In the genomic region with DNA sequence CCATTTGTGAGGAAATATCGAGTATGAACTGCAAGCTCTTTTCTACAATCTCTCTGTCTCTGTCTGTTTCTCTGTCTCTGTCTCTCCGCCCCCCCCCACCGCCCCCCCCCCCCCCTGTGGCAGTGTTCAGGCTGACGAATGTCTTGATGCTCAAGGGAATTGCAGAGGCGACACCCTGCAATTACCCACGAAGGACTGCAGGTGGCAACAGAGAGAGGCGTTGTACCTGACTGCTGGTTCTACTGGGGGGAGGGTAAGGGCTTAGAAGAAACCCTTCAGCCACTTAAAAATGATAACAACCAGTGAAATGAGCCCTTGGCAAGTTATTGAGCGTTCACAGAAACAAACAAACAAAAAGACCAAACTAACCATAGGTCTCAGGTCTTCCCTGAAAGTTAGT, we compare ENCODE assay signal across 8 mouse cellular contexts. TPM values are rescaled to one million over a fixed set of nuclear protein-coding genes. Genes with fewer than 3 reads are reported as not detected.
DNase-seq lines count a peak whose midpoint lies in the region; ATAC-seq and TF ChIP-seq lines count a peak whose summit lies in the region.

No protein-coding gene starts in this region.

- POLR2A ChIA-PET in Patski (lab: Charles Lee): no interaction called here

- no peak overlapping the region for H3K9ac ChIP-seq in liver, embryonic 11.5 days (ENCODE audit: low read depth, low read length)

- in situ Hi-C loops in Patski (cut with MboI; ENCODE audit: low pct_unique_long_range_greater_than_20kb): no loop called here

- CTCF ChIA-PET in Patski (lab: Charles Lee): interaction anchor here (0.7 to 1.3 kb wide), 3 partner anchors 11 to 313 kb away, joined by 3 to 5 read pairs (median 4); no protein-coding TSS in a partner anchor

- no peak overlapping the region for H3K4me2 ChIP-seq in liver, embryonic 11.5 days

- H3K27ac ChIP-seq in liver, embryonic 11.5 days (ENCODE audit: low read depth, low read length): no peak overlapping the region
- H3K27ac ChIP-seq in testis, adult 2 months (ENCODE audit: control insufficient read depth, insufficient read depth, low read depth, low read length): no peak overlapping the region

- no peak for TF ChIP-seq POLR2A in lung, adult 2 months (IDR thresholded peaks at IDR 0.05; ENCODE audit: borderline replicate concordance, extremely low read depth, low read depth, low read length)
- TF ChIP-seq POLR2A in testis, adult 2 months (IDR thresholded peaks at IDR 0.05; ENCODE audit: control insufficient read depth, low read depth, low read length): no peak

- no peak overlapping the region for H3K4me3 ChIP-seq in liver, embryonic 11.5 days (ENCODE audit: low read depth, low read length)
- no peak overlapping the region for H3K4me3 ChIP-seq in lung, adult 2 months (replicated peaks; ENCODE audit: extremely low read depth, low read depth, low read length)
- no peak overlapping the region for H3K4me3 ChIP-seq in testis, adult 2 months (ENCODE audit: control insufficient read depth, low read depth, low read length)

- H3K9me3 ChIP-seq in liver, embryonic 11.5 days (ENCODE audit: control insufficient read depth, low read length): no peaks in the 10 kb centered on the region

- 6% methylated on average over 7 of the region's 8 CpGs for WGBS in liver, embryonic 11.5 days
- 8% methylated on average over 8 of the region's 8 CpGs for WGBS in lung, adult 2 months

- peak; percentile 65 for TF ChIP-seq CTCF in Patski (IDR thresholded peaks at IDR 0.05)
- TF ChIP-seq CTCF in lung, adult 2 months (IDR thresholded peaks at IDR 0.05; ENCODE audit: insufficient read depth, low read length): peak; percentile 78
- peak; percentile 88; the same call in 1 of the 2 replicates for TF ChIP-seq CTCF in testis, adult 2 months (IDR thresholded peaks at IDR 0.05; ENCODE audit: control insufficient read depth, insufficient read depth, insufficient replicate concordance, low read depth, low read length)

- DNase-seq in liver (peak; percentile 47), Patski (ENCODE audit: low read depth, low spot score) (no peak)
- DNase-seq in liver, embryonic 11.5 days (ENCODE audit: low spot score): no peak
- DNase-seq in cerebellum, adult 9-11 months: peak; percentile 9
- DNase-seq in kidney, adult 9 months: peak; percentile 82
- DNase-seq in lung, adult 2 months: peak; percentile 27

- no peaks in the 10 kb centered on the region for H3K36me3 ChIP-seq in liver, embryonic 11.5 days (ENCODE audit: control insufficient read depth, insufficient read depth, low read length)
- no peaks in the 10 kb centered on the region for H3K36me3 ChIP-seq in testis, adult 2 months (ENCODE audit: control insufficient read depth, insufficient read depth, low read length)

- no peak for ATAC-seq in liver, embryonic 11.5 days (replicated peaks; ENCODE audit: low FRiP score)
- ATAC-seq in Patski: no peak
- ATAC-seq in monocyte, adult 5-6 weeks (replicated peaks; ENCODE audit: insufficient number of reproducible peaks, low FRiP score, low TSS enrichment, poor library complexity, severe bottlenecking): no peak; the same call in 1 of the 2 replicates

- no peaks in the 10 kb centered on the region for H3K27me3 ChIP-seq in liver, embryonic 11.5 days (replicated peaks; ENCODE audit: control insufficient read depth, insufficient read depth, low read length)
- H3K27me3 ChIP-seq in Patski: peaks cover 14% of the 10 kb centered on the region
- H3K27me3 ChIP-seq in testis, adult 2 months (ENCODE audit: control insufficient read depth, insufficient read depth, low read length): no peaks in the 10 kb centered on the region

- no peaks in the 10 kb centered on the region for H3K4me1 ChIP-seq in liver, embryonic 11.5 days (replicated peaks; ENCODE audit: control insufficient read depth, insufficient read depth, low read length)
- H3K4me1 ChIP-seq in lung, adult 2 months (ENCODE audit: control insufficient read depth, insufficient read depth, low read length): no peaks in the 10 kb centered on the region
- peaks cover 2% of the 10 kb centered on the region; the same call in 1 of the 2 replicates for H3K4me1 ChIP-seq in testis, adult 2 months (ENCODE audit: control insufficient read depth, insufficient read depth, low read length)

RNA-seq across cellular contexts. Expression of a gene that starts 11.5 kb away (rescaled TPM):
- 3.8 and 4.8 TPM in 2 replicates for polyA plus RNA-seq in liver, embryonic 11.5 days (2014; fragmentation: Nextera tagmentation; extraction: Ambion mirVana)
- polyA plus RNA-seq in Patski (2021): 0.10 TPM
- 1.7 and 18.7 TPM in 2 replicates for polyA plus RNA-seq in lung, adult 2 months (2012; rRNA removed)
- 0.08 and 0.17 TPM in 2 replicates for polyA plus RNA-seq in testis, adult 2 months (2012; rRNA removed)
- total RNA-seq in monocyte, adult 5-6 weeks (2017): 8.2 to 9.6 TPM (median 9.0 TPM) in 3 replicates

RNA-seq across cellular contexts. Expression of a gene that starts 22.7 kb away (rescaled TPM):
- polyA plus RNA-seq in liver, embryonic 11.5 days (2014; fragmentation: Nextera tagmentation; extraction: Ambion mirVana): not detected in 2 replicates
- polyA plus RNA-seq in Patski (2021): not detected
- not detected in 2 replicates for polyA plus RNA-seq in lung, adult 2 months (2012; rRNA removed)
- not detected in 2 replicates for polyA plus RNA-seq in testis, adult 2 months (2012; rRNA removed)
- not detected in 3 replicates for total RNA-seq in monocyte, adult 5-6 weeks (2017)

RNA-seq across cellular contexts. Expression of a gene that starts 35.1 kb away (rescaled TPM):
- 0.15 and 0.17 TPM in 2 replicates for polyA plus RNA-seq in liver, embryonic 11.5 days (2014; fragmentation: Nextera tagmentation; extraction: Ambion mirVana)
- not detected for polyA plus RNA-seq in Patski (2021)
- 0.24 and 0.97 TPM in 2 replicates for polyA plus RNA-seq in lung, adult 2 months (2012; rRNA removed)
- polyA plus RNA-seq in testis, adult 2 months (2012; rRNA removed): 0.17 and 0.23 TPM in 2 replicates
- total RNA-seq in monocyte, adult 5-6 weeks (2017): not detected in 3 replicates

RNA-seq across cellular contexts. Expression of a gene that starts 40.4 kb away (rescaled TPM):
- polyA plus RNA-seq in liver, embryonic 11.5 days (2014; fragmentation: Nextera tagmentation; extraction: Ambion mirVana): 0.21 and 0.23 TPM in 2 replicates
- not detected for polyA plus RNA-seq in Patski (2021)
- polyA plus RNA-seq in lung, adult 2 months (2012; rRNA removed): 5.2 and 15.0 TPM in 2 replicates
- polyA plus RNA-seq in testis, adult 2 months (2012; rRNA removed): not detected in 2 replicates
- not detected in 3 replicates for total RNA-seq in monocyte, adult 5-6 weeks (2017)

Comparison
In these comparisons a context has a peak if more than half of its experiments do, and no peak if none do; other contexts are left out.
1. DNase-seq: peak in liver (single experiment), cerebellum, adult 9-11 months (single experiment), kidney, adult 9 months (single experiment) and lung, adult 2 months (single experiment); none in liver, embryonic 11.5 days (single experiment) and Patski (single experiment).
2. Peak in every context shown above with its lines, with median percentiles within 50 percentile points of each other: CTCF ChIP-seq.